Mouse (Mus musculus) heart, postnatal 0 days (tissue): ENCODE data around the gene Tmem270. TPM values are rescaled to one million over a fixed set of nuclear protein-coding genes. Genes with fewer than 3 reads are reported as not detected.

Experiments used
- ATAC-seq: fragments of 200-750 bp; cut with Nextera tagmentation; 2 replicates; pipeline ENCODE4 v1.8.0; 2017; ENCODE audit warnings: low read depth, moderate number of reproducible peaks, moderate library complexity; ENCODE audit not compliant: insufficient read depth
- DNase-seq: peaks from one replicate; pipeline ENCODE4 v3.0.0-alpha.2; 2016; ENCODE audit warnings: low spot score
- H3K27ac ChIP-seq: fragments of 300-500 bp; sonication (generic); 2 replicates; pipeline ENCODE4 v1.5.1; 2014; ENCODE audit warnings: low read depth, mild to moderate bottlenecking
- H3K27me3 ChIP-seq: fragments of 300-500 bp; sonication (generic); 2 replicates; pipeline ENCODE4 v1.6.1; 2014; ENCODE audit warnings: low read length, mixed read lengths; ENCODE audit not compliant: control insufficient read depth, insufficient read depth
- H3K36me3 ChIP-seq: fragments of 300-500 bp; sonication (generic); replicated peaks from 2 replicates; pipeline ENCODE4 v1.6.1; 2014; ENCODE audit warnings: low read length, mixed read lengths; ENCODE audit not compliant: control insufficient read depth, insufficient read depth
- H3K4me1 ChIP-seq: fragments of 300-500 bp; sonication (generic); 2 replicates; pipeline ENCODE4 v1.6.1; 2014; ENCODE audit warnings: antibody characterized with exemption; ENCODE audit not compliant: control insufficient read depth, insufficient read depth
- H3K4me2 ChIP-seq: fragments of 300-500 bp; sonication (generic); 2 replicates; pipeline ENCODE4 v1.6.1; 2014; ENCODE audit warnings: low read depth, mild to moderate bottlenecking, low read length, moderate library complexity
- H3K4me3 ChIP-seq: fragments of 300-500 bp; sonication (generic); 2 replicates; pipeline ENCODE4 v1.5.1; 2014; ENCODE audit warnings: low read depth, low read length
- H3K9ac ChIP-seq: fragments of 300-500 bp; sonication (generic); replicated peaks from 2 replicates; pipeline ENCODE4 v1.6.1; 2014; ENCODE audit warnings: low read depth, low read length, mixed read lengths
- H3K9me3 ChIP-seq: fragments of 300-500 bp; sonication (generic); replicated peaks from 2 replicates; pipeline ENCODE4 v1.6.1; 2016; ENCODE audit warnings: low read length; ENCODE audit not compliant: control insufficient read depth
- CTCF ChIP-seq: IDR thresholded peaks from 2 replicates; pipeline ENCODE4 v1.5.1; 2016; ENCODE audit warnings: antibody characterized with exemption, control low read depth, low read depth
- EP300 ChIP-seq: IDR thresholded peaks from 2 replicates; pipeline ENCODE4 v1.6.1; 2016; ENCODE audit warnings: antibody characterized with exemption, low read depth
- WGBS: fragments of 180-500 bp; shearing (Covaris S2); extraction: QIAGEN DNeasy Blood & Tissue Kit; methylation state at CpG from one replicate; pipeline ENCODE4 v1.1.7; 2014; 5-methylcytosine and 5-hydroxymethylcytosine counted together
- polyA plus RNA-seq: library from polyadenylated mRNA; unstranded; fragments of >200 nt; fragmentation: Nextera tagmentation; extraction: Ambion mirVana; gene quantifications from 2 replicates; pipeline ENCODE4 v1.2.1, GENCODE M21; 2015
- total RNA-seq: library from RNA; depleted of rRNA; stranded (reverse); fragments of >200 nt; gene quantifications from 2 replicates; pipeline ENCODE4 v1.2.3, GENCODE M21; 2014; ENCODE audit warnings: low replicate concordance

The Tmem270 gene
- total and polyA plus RNA-seq, 2 experiments from 2014 or later = not detected

DNA sequence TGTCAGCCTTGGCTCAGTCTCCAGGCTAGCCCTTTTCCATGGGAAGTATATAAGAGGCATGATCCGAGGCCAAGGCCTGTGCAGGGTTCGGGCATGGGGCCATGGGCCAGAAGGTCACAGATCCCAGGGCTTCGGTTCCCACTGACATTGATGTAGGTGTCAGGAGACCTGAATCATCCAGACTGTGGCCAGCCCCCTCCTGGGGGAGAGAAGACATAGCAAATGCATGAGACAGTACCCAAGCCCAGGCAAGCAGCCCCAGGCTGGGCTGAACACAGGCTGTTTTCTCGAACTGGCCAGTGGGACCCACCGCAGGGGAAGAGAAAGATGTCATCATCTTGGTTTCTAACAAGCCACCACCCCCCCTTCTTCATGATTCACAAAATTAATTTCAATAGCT, 33.9 kb downstream of the Tmem270 start:
- H3K27ac ChIP-seq = no peak overlapping the region

GRCm38 (mm10) chr5:134868506-134868905, 38.0 kb downstream of the Tmem270 start:
- no peak for TF ChIP-seq CTCF
- no peak for TF ChIP-seq EP300
- DNase-seq (no peak), ATAC-seq (no peak)
- Histone ChIP-seq H3K4me2 (no peak overlapping the region), H3K9ac (no peak overlapping the region), H3K27me3 (no peaks in the 10 kb centered on the region), H3K4me1 (peaks cover 13% of the 10 kb centered on the region), H3K9me3 (no peaks in the 10 kb centered on the region), H3K36me3 (no peaks in the 10 kb centered on the region), H3K27ac (no peak overlapping the region), H3K4me3 (no peak overlapping the region)
- WGBS = 71% methylated on average over 5 of the region's 5 CpGs

More for the DNA sequence above, 33.9 kb downstream of the Tmem270 start:
- 0 out of 2 replicates have a peak, but pooled peaks cover 1% of the 10 kb centered on the region for H3K4me1 ChIP-seq
- no peak overlapping the region for H3K4me3 ChIP-seq
- H3K36me3 ChIP-seq = no peaks in the 10 kb centered on the region
- TF ChIP-seq EP300 (no peak), CTCF (no peak)
- no peak overlapping the region for H3K4me2 ChIP-seq
- no peaks in the 10 kb centered on the region for H3K27me3 ChIP-seq
- ATAC-seq = 0 out of 2 replicates have a peak, but pooled peaks have one; percentile 22
- no peaks in the 10 kb centered on the region for H3K9me3 ChIP-seq
- WGBS = 68% methylated on average over 5 of the region's 5 CpGs
- H3K9ac ChIP-seq = no peak overlapping the region
- no peak for DNase-seq

GRCm38 (mm10) chr5:134867320-134868144, 39.0 kb downstream of the Tmem270 start:
- Histone ChIP-seq H3K9ac (no peak overlapping the region), H3K27ac (no peak overlapping the region), H3K27me3 (no peaks in the 10 kb centered on the region), H3K4me2 (no peak overlapping the region), H3K36me3 (no peaks in the 10 kb centered on the region), H3K4me3 (no peak overlapping the region), H3K4me1 (peaks cover 13% of the 10 kb centered on the region), H3K9me3 (no peaks in the 10 kb centered on the region)
- DNase-seq = no peak
- WGBS = 34% methylated on average over 18 of the region's 18 CpGs
- no peak for TF ChIP-seq EP300
- TF ChIP-seq CTCF = no peak
- no peak for ATAC-seq

- Histone ChIP-seq H3K4me1 (peaks cover 13% of the 10 kb centered on the region), H3K27ac (peak overlapping the region; percentile 64), H3K4me2 (no peak overlapping the region), H3K27me3 (no peaks in the 10 kb centered on the region), H3K4me3 (no peak overlapping the region), H3K9ac (no peak overlapping the region), H3K9me3 (no peaks in the 10 kb centered on the region), H3K36me3 (no peaks in the 10 kb centered on the region)
- peak; percentile 92 for ATAC-seq
- TF ChIP-seq CTCF = peak; percentile 30; the same call in 1 of the 2 replicates
- TF ChIP-seq EP300 = peak; percentile 91
- 26% methylated on average over 8 of the region's 8 CpGs for WGBS
- peak; percentile 75 for DNase-seq
Observed at GRCm38 (mm10) chr5:134865158-134865557, 41.4 kb downstream of the Tmem270 start.

DNA sequence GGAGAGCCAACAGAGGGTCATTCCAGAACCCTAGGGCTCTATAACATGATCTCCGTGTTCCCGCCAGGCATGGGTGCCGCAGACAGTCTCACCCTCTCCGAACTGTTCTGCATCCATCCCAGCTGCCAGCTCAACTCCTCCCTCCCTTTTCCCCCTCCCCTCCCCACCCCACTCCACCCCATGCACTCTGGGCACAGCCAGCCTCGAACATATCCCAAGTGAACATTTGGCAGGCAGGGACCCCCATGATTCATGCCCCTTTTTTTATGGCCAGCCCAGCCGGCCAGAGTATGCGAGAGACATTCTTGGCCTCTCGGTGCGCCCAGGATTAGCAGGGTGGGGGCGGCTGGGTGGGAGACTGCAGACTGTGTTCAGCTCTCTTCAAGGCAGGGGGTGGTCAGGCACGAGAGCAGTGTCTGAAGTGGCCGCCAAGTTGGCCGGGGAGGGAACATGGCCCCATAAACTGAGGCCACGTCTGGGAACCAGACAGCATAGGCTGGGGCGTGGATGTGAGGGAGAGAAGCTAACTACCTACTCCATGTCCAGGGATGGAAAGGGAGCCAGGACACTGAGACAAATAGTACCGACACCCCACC, 44.5 kb downstream of the Tmem270 start:
- H3K4me1 ChIP-seq = peaks cover 9% of the 10 kb centered on the region
- no peaks in the 10 kb centered on the region for H3K36me3 ChIP-seq
- H3K9me3 ChIP-seq = no peaks in the 10 kb centered on the region
- no peak overlapping the region for H3K4me3 ChIP-seq
- no peak overlapping the region for H3K9ac ChIP-seq
- H3K27ac ChIP-seq = no peak overlapping the region
- ATAC-seq = no peak
- WGBS = 67% methylated on average over 16 of the region's 16 CpGs
- TF ChIP-seq EP300 = no peak
- TF ChIP-seq CTCF = no peak
- H3K4me2 ChIP-seq = no peak overlapping the region
- DNase-seq = no peak
- H3K27me3 ChIP-seq = no peaks in the 10 kb centered on the region

- DNase-seq (no peak), ATAC-seq (no peak)
- no peak overlapping the region for H3K27ac ChIP-seq
- no peaks in the 10 kb centered on the region for H3K36me3 ChIP-seq
- no peaks in the 10 kb centered on the region for H3K27me3 ChIP-seq
- H3K9ac ChIP-seq = no peak overlapping the region
- WGBS = 69% methylated on average over 5 of the region's 5 CpGs
- no peak overlapping the region for H3K4me3 ChIP-seq
- no peak overlapping the region for H3K4me2 ChIP-seq
- TF ChIP-seq EP300 = no peak
- H3K4me1 ChIP-seq = no peaks in the 10 kb centered on the region
- H3K9me3 ChIP-seq = no peaks in the 10 kb centered on the region
Observed at GRCm38 (mm10) chr5:134859193-134859592, 47.3 kb downstream of the Tmem270 start.
